Mouse (Mus musculus) CD8-positive naive resting alpha-beta T cell, adult 2 months (primary cell): ENCODE results near the gene Foxb1.

ENCODE experiments used
- DNase-seq, 2 experiments: peaks; one replicate each; pipeline ENCODE4 v3.0.0; 2022; ENCODE audit warnings: low read depth in 2 of 2, low spot score in 2 of 2

Gene Foxb1

DNA sequence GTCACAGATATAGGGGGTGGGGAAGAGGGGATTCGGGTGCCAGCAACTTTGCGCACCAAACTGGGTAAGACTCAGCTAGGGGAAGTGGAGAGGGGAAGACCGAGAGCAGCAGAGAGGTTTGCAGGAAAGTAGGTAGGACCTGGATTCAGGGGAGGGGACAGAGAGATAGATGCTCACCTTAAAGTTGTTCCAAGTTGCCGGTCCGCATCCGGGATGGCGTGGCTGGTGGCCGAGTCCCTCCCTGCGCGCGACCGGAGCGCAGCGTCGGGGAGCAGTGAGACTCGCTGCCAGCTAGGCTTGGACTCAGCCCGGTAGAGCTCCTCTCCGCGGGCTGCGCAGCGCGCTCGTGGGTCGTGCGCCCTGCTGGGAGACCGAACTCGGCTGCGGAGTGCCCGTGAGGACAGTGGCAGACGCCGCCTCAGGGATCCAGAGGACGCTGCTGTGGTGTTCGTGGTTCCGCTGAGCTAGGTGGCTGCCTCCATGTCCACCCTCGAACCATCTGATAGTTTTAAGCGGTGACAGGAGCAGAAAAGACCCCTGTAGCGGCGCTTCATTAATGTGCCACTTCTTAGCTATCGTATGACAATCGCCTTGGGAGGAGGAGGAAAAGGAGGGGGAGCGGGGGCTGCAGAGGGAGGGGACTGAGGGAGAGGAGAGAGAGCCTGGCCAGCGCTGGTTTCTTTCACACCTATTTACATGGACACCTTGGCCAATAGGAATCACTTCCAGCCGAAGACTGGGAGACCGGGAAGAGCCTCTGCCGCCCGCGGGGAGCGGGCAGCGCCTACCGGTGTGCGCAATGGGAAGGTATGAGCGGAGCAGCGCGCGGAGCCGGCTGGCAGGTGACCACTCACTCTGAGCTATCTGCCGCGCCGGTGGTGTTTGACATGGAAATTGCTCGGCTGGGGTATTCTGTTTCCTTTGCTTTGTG lies at the start of gene Foxb1:
Gene Foxb1, minus strand, starts transcription at position 570 of the 931 bp plus-strand sequence.
- no peak for DNase-seq

DNA sequence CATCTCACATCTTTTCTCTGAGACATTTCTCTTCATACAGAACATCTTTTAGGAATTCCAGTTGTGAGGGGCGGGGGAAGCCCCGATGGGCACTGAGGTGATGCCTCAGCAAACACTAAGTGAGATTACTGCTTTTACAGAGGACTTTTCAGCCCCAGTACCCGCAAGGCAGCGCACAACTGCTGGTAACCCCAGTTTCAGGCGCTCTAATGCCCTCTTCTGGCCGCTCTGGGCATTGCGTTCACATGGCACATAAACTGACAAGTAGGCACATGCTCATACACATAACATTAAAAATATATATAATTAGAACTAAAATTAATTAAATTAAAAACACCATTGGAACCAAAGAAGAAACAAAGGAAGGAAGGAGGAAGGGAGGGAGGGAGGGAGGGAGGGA lies 29.8 kb upstream of the Foxb1 start:
- DNase-seq = no peak

DNA sequence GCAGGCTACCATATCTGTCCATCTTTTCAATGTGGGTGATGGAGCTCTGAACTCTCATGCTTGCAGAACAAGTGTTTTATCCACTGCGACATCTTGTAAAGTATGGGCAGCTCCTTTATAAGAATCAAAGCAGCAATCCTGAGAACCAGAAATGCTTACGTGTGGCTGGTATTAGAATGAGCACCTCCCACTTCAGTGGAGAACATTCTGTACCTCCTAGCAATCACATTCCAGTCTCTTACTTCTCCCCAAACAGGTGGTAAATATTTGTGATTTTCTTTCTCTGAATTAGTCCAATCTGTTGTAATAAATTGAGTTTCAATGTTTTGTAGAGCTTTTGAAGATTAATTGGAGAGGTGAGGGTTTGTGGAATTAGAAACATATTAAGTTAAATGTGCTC lies 19.3 kb upstream of the Foxb1 start:
- DNase-seq = no peak

DNA sequence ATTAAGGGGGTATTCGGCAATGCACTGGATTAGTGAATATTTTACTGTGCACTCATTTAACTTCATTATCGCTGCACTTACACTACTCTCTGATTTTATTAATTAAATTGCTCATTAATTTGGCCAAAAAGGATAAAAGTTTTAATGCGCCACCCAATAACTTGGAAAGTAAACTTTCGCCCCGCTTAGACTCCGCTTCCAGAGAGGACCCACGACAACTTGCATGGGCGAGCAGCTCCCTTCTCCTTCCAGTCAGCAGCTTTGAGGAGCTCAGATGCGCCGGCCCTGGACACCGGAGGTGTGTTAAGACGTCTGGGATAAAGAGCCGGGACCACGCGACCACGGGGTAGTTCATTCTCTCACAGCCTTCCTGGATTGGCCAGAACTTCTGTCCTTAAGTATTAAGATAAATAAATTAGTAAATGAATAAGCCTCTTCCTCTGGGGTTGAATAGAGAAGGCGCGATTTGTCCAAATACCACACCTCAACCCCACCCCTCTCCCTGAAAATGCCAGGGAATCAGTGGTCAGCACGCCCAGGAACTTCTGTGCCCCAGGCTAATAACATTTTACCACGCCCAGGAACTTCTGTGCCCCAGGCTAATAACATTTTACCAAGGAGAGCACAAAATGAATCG lies 9.3 kb upstream of the Foxb1 start:
- no peak for DNase-seq

DNA sequence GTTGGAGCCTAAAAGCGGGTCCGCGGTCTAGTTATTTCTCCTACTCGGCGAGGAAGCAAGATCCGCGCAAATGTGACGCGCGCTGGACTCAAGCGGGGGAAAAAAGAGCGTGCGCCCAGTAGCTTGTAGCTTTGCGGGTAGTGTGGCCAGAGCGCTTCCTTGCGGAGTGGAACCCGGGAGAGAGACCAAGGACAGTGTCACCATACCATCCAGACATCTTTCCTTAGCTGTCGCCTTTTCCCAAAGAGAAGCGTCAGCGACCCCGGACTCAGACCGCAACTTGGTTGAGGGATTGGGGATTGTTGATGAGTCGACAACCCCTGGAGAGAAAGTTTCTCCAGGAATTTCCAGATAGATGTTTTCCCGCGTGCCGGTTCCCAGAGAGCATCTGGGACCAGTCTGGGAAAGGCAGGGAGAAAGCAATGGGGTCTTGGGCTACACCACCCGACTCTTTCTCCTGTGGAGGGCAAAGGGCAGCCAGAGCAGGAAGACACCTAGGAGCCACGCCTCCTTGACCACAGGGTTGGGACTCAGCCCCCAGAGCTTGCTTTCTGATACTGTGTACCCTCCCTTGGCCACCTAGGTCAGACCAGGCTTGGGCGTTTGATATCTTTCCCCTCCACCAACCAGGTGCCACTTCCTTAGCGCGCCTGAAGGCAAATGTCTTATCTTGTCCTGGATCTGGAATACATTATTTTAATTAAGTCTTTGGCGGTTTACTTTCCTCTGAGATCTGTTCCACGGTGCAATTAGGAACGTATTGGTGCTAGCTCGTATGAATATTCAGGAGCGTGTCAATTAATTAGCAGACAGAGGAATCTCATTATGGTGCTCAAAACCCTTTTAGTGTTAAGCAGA lies 8.6 kb upstream of the Foxb1 start:
- DNase-seq = no peak

GRCm38 (mm10) chr9:69768136-69768875 lies 7.6 kb upstream of the Foxb1 start:
- DNase-seq = no peak

- DNase-seq = no peak
Observed at GRCm38 (mm10) chr9:69767421-69767820, 6.7 kb upstream of the Foxb1 start.

DNA sequence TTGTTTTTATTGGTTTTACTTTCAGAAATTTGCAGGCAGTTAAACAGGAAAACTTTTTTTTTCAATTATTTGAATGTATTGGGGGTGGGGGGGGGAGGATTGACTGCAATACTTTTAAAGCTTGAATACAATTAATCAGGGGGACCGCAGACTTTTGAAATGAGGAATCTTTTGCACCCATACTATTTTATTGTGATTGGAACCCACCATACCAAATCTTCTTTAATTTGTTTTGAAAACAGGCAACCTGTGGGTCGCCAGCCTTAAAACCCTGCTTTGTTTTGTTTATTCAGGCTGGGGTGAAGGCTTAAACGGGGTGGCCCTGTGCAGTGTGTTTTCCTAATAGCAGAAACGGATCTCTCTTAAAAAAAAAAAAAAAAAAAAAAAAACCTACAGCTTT lies 6.2 kb upstream of the Foxb1 start:
- DNase-seq = no peak

DNA sequence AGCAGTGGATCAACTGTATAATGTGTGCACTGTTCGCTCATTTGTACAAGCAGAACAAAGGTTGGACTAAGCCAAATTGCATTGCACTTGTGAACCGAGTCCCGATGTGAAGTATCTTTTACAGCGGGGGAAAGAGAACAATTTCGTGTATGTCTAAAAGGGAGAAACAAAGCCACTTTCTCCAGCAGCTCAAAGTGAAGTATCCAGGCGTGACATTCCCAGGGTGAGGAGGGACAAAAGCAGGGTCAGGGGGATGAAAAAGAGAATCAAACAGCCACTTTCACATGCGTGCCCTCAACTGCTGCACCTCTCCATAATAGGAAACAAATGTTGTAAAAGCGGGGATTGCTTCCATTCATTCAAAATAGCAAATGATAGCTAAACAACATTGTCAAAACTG lies 5.6 kb upstream of the Foxb1 start:
- no peak for DNase-seq

DNA sequence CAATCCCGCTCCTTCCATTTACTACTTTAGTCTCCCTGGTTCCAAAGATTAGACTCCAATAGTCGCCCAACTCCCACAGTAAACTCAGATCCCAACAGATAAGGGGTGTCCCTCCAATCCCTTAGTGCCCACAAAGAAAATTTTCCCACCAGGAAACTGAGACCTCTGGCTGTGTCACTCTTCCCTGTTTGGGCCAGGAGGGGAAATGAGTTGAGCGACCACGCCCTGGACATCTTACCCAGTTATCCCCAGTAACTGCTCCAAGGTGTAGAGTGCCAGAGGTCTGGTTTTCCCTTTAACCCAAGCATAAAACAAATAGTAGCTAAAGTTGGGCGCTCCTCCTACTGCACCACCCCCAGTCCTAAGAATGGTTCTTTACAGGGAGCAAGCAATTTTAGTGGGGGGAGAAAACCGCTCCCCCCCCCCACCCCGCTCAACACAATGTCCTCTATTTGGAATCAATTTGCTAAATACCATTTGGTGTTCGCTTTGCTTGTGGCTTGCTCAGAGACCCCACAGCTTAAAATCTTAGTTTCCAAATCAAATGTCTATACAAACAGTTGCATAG lies 4.8 kb upstream of the Foxb1 start:
- no peak for DNase-seq

- DNase-seq = no peak
Observed at GRCm38 (mm10) chr9:69764586-69765482, 4.1 kb upstream of the Foxb1 start.

DNA sequence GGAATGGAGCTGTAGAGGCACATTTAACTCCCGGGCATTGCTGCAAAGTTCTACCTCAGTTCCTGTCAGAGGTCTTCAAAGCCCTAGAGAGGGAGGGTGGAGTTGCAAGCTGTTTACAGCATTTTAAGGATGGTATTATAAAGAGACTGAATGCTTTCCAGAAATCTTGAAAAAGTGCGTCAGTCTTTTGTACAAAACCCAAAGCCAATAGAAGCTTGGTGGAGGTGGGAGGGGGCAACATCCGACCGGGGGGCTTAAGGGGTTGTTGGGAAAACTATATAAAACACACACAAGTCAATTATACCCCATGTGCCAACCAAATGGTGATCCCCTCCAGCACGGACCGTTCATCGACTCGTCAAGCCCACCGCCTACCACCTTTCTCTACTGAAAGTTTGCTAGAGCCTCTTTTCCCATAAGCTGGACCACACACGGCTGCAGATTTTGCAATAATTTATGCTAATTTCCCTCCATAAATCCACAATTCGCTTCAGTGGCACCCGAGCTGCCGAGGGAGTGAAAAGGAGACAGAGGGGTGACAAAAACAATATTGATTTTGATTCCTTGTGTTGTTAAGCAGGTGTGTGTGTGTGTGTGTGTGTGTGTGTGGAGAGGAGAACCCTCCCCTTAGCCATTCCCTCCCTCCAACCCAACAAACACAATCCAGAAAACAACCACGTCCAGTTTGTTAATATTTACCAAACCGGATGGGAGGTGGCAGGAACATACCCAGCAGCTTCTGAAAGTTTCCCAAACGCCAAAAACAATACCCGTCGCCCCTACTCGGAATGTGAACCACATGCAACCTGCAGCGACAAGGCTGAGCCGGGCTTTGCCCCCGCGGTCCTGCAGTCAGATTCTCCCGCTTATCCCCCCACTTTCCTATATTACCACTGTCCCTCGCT lies 3.2 kb upstream of the Foxb1 start:
- DNase-seq = no peak

- no peak for DNase-seq
Observed at GRCm38 (mm10) chr9:69762703-69763102, 2.0 kb upstream of the Foxb1 start.

- DNase-seq = no peak
Observed at GRCm38 (mm10) chr9:69762221-69762620, 1.5 kb upstream of the Foxb1 start.

DNA sequence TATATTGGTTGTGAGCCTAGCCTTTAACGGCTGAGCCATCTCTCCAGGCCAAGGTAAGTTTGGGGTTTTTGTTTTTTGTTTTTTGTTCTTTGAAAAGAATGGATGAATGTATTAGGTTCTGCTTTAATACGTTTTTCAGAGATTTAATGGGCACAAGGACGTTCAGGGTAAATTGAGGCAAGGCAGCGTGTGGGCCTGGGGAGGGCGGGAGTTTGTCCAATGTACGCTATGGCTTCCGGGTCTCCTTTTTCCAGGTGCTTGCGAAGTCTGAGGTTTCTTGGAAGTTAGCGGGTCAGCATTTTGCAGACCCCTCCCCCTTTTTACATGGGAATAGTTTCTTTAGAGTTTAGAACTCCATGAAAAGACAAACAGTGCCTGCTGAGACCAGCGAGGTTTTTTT lies 829 bp upstream of the Foxb1 start:
- DNase-seq = no peak

- DNase-seq = no peak
Observed at GRCm38 (mm10) chr9:69759721-69760221, 969 bp downstream of the Foxb1 start.

GRCm38 (mm10) chr9:69758946-69759615 lies 1.7 kb downstream of the Foxb1 start:
- DNase-seq = no peak

GRCm38 (mm10) chr9:69758506-69758905 lies 2.2 kb downstream of the Foxb1 start:
- no peak for DNase-seq
